Mouse (Mus musculus): Measurements from ENCODE around the gene Znhit6. TPM values are rescaled to one million over a fixed set of nuclear protein-coding genes. Genes with fewer than 3 reads are reported as not detected.

Znhit6 gene
- polyA plus RNA-seq, 1 experiment from 2014 or later: 14.4 TPM

- H3K36me3 ChIP-seq (ENCODE audit: insufficient read depth, low read length): peaks cover 12% of the 10 kb centered on the region; the same call in 1 of the 2 replicates
- 35% methylated on average over 6 of the region's 6 CpGs for WGBS
These were observed 25.3 kb downstream of the Znhit6 start for GRCm38 (mm10) chr3:145601345-145601744.

GRCm38 (mm10) chr3:145602410-145603206, 26.6 kb downstream of the Znhit6 start:
- Histone ChIP-seq H3K4me2 (replicated peaks; ENCODE audit: low read depth, low read length) (peak overlapping the region; percentile 22; the same call in 1 of the 2 replicates), H3K9me3 (ENCODE audit: low read length) (no peaks in the 10 kb centered on the region), H3K4me1 (ENCODE audit: insufficient read depth, low read depth, low read length) (no peaks in the 10 kb centered on the region), H3K36me3 (ENCODE audit: insufficient read depth, low read length) (peaks cover 12% of the 10 kb centered on the region; the same call in 1 of the 2 replicates), H3K9ac (replicated peaks; ENCODE audit: low read depth) (no peak overlapping the region), H3K4me3 (ENCODE audit: low read depth, low read length) (no peak overlapping the region), H3K27me3 (replicated peaks; ENCODE audit: insufficient read depth, low read length) (no peaks in the 10 kb centered on the region), H3K27ac (ENCODE audit: low read length) (no peak overlapping the region)
- TF ChIP-seq CTCF (IDR thresholded peaks at IDR 0.05) (no peak), EP300 (IDR thresholded peaks at IDR 0.05) (no peak)
- peak; percentile 78 for ATAC-seq
- 47% methylated on average over 11 of the region's 11 CpGs for WGBS
- peak; percentile 49 for DNase-seq (ENCODE audit: low spot score)

More at GRCm38 (mm10) chr3:145601345-145601744, 25.3 kb downstream of the Znhit6 start:
- no peaks in the 10 kb centered on the region for H3K9me3 ChIP-seq (ENCODE audit: low read length)
- ATAC-seq (no peak), DNase-seq (ENCODE audit: low spot score) (peak; percentile 16)
- no peak overlapping the region for H3K4me2 ChIP-seq (replicated peaks; ENCODE audit: low read depth, low read length)
- H3K4me3 ChIP-seq (ENCODE audit: low read depth, low read length): no peak overlapping the region
- H3K27me3 ChIP-seq (replicated peaks; ENCODE audit: insufficient read depth, low read length): no peaks in the 10 kb centered on the region
- TF ChIP-seq CTCF (IDR thresholded peaks at IDR 0.05) (no peak), EP300 (IDR thresholded peaks at IDR 0.05) (no peak)
- H3K4me1 ChIP-seq (ENCODE audit: insufficient read depth, low read depth, low read length): no peaks in the 10 kb centered on the region
- H3K27ac ChIP-seq (ENCODE audit: low read length): 0 out of 2 replicates have a peak overlapping the region, but pooled peaks have one; percentile 9
- H3K9ac ChIP-seq (replicated peaks; ENCODE audit: low read depth): no peak overlapping the region

- TF ChIP-seq EP300 (IDR thresholded peaks at IDR 0.05): no peak
- no peak for TF ChIP-seq CTCF (IDR thresholded peaks at IDR 0.05)
- H3K4me3 ChIP-seq (ENCODE audit: low read depth, low read length): no peak overlapping the region
- H3K36me3 ChIP-seq (ENCODE audit: insufficient read depth, low read length): no peaks in the 10 kb centered on the region
- 87% methylated on average over 5 of the region's 5 CpGs for WGBS
- no peaks in the 10 kb centered on the region for H3K27me3 ChIP-seq (replicated peaks; ENCODE audit: insufficient read depth, low read length)
- no peak for DNase-seq (ENCODE audit: low spot score)
- H3K9me3 ChIP-seq (ENCODE audit: low read length): no peaks in the 10 kb centered on the region
- ATAC-seq: no peak
- H3K4me2 ChIP-seq (replicated peaks; ENCODE audit: low read depth, low read length): no peak overlapping the region
- no peak overlapping the region for H3K9ac ChIP-seq (replicated peaks; ENCODE audit: low read depth)
- H3K27ac ChIP-seq (ENCODE audit: low read length): no peak overlapping the region
- H3K4me1 ChIP-seq (ENCODE audit: insufficient read depth, low read depth, low read length): no peaks in the 10 kb centered on the region
These were observed 29.6 kb downstream of the Znhit6 start for GRCm38 (mm10) chr3:145605437-145606123.

DNA sequence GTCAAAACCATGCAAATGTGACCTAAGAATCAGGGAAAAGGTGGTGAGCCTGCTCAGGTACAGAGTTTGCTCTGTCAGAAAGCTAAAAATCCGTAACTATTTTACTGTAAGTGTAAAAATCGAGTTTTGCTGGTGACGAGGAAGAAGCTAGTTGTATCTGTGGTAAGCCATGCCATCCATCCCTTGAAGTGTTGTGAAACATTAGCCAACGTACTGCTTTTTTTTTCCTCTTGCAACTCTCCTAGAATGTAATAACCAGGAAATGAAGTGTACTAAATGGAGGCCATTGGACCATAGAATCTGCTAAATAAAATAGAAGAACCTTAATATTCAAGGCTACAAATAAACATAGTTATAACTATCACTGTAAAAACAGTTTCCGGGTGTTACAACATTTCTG, 32.3 kb downstream of the Znhit6 start:
- Histone ChIP-seq H3K4me3 (ENCODE audit: low read depth, low read length) (no peak overlapping the region), H3K27ac (ENCODE audit: low read length) (no peak overlapping the region), H3K4me2 (replicated peaks; ENCODE audit: low read depth, low read length) (no peak overlapping the region), H3K9me3 (ENCODE audit: low read length) (no peaks in the 10 kb centered on the region), H3K27me3 (replicated peaks; ENCODE audit: insufficient read depth, low read length) (no peaks in the 10 kb centered on the region), H3K4me1 (ENCODE audit: insufficient read depth, low read depth, low read length) (no peaks in the 10 kb centered on the region), H3K9ac (replicated peaks; ENCODE audit: low read depth) (no peak overlapping the region), H3K36me3 (ENCODE audit: insufficient read depth, low read length) (no peaks in the 10 kb centered on the region)
- no peak for DNase-seq (ENCODE audit: low spot score)
- no peak for ATAC-seq
- WGBS: 88% methylated on average over 5 of the region's 5 CpGs
- TF ChIP-seq EP300 (IDR thresholded peaks at IDR 0.05) (no peak), CTCF (IDR thresholded peaks at IDR 0.05) (no peak)

DNA sequence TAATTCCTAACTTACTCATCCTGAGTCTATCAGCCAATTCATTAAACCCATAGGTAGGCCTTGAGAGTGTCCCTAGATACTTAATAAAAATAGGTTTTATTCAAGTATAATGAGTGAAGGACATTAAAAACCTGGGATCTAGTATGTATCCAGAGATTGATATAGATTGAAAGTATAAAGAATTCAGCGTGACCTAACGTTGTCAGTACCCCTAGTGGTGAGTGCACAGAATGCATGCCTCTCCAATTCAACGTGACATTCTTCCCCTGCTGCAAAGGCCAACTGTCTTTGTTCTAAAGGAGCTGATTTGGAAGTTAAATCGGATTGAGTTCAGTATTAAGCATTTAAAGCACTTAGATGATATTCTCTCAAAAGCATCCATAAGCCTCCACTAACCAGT, 36.7 kb downstream of the Znhit6 start:
- Histone ChIP-seq H3K27ac (ENCODE audit: low read length) (no peak overlapping the region), H3K9ac (replicated peaks; ENCODE audit: low read depth) (no peak overlapping the region), H3K4me1 (ENCODE audit: insufficient read depth, low read depth, low read length) (peaks cover 3% of the 10 kb centered on the region; the same call in 1 of the 2 replicates), H3K9me3 (ENCODE audit: low read length) (no peaks in the 10 kb centered on the region), H3K27me3 (replicated peaks; ENCODE audit: insufficient read depth, low read length) (no peaks in the 10 kb centered on the region), H3K36me3 (ENCODE audit: insufficient read depth, low read length) (no peaks in the 10 kb centered on the region), H3K4me2 (replicated peaks; ENCODE audit: low read depth, low read length) (no peak overlapping the region), H3K4me3 (ENCODE audit: low read depth, low read length) (no peak overlapping the region)
- TF ChIP-seq EP300 (IDR thresholded peaks at IDR 0.05) (no peak), CTCF (IDR thresholded peaks at IDR 0.05) (peak; percentile 82)
- ATAC-seq: no peak
- DNase-seq (ENCODE audit: low spot score): peak; percentile 56
- 15% methylated on average over 4 of the region's 4 CpGs for WGBS

DNA sequence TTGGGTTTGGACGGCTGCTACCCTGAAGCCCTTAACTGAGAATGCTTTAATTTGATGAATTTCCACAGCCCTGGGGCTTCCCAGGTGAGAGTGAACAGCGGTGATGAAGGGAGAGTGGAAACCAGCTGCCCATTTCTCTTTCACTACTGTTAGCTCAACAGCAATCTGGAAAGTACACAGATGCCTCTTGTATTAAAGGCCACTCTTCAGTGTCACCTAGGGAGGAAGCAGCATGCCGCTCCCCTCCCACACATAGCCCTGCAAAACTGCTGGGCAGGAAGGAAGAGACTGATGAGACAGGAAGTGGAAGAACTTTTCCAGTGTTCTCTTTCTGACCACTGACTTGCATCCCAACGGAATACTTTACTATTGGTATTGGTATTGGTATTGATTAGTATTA, 37.2 kb downstream of the Znhit6 start:
- Histone ChIP-seq H3K36me3 (ENCODE audit: insufficient read depth, low read length) (no peaks in the 10 kb centered on the region), H3K9ac (replicated peaks; ENCODE audit: low read depth) (no peak overlapping the region), H3K4me2 (replicated peaks; ENCODE audit: low read depth, low read length) (no peak overlapping the region), H3K27ac (ENCODE audit: low read length) (no peak overlapping the region), H3K4me1 (ENCODE audit: insufficient read depth, low read depth, low read length) (peaks cover 3% of the 10 kb centered on the region; the same call in 1 of the 2 replicates), H3K4me3 (ENCODE audit: low read depth, low read length) (no peak overlapping the region), H3K9me3 (ENCODE audit: low read length) (no peaks in the 10 kb centered on the region), H3K27me3 (replicated peaks; ENCODE audit: insufficient read depth, low read length) (no peaks in the 10 kb centered on the region)
- TF ChIP-seq CTCF (IDR thresholded peaks at IDR 0.05) (no peak), EP300 (IDR thresholded peaks at IDR 0.05) (no peak)
- DNase-seq (ENCODE audit: low spot score) (no peak), ATAC-seq (no peak)
- 62% methylated on average over 4 of the region's 4 CpGs for WGBS
